Mouse (Mus musculus) layer of hippocampus, adult 18-20 months (tissue): ENCODE data around the gene Trnp1. TPM values are rescaled to one million over a fixed set of nuclear protein-coding genes. Genes with fewer than 3 reads are reported as not detected.
A peak's percentile ranks its signal among the peaks of the same experiment; 100 is the strongest.

Source experiments
- DNase-seq, 2 experiments: peaks; one replicate each; pipeline ENCODE4 v3.0.0; 2022; ENCODE audit warnings: low spot score in 2 of 2
- total RNA-seq, 2 experiments: library from RNA; stranded (reverse); gene quantifications; 2 replicates each; pipeline ENCODE4 v1.2.3; 2021

The Trnp1 gene
- total RNA-seq, 2 experiments from 2014 or later = 178 to 179 TPM

DNA sequence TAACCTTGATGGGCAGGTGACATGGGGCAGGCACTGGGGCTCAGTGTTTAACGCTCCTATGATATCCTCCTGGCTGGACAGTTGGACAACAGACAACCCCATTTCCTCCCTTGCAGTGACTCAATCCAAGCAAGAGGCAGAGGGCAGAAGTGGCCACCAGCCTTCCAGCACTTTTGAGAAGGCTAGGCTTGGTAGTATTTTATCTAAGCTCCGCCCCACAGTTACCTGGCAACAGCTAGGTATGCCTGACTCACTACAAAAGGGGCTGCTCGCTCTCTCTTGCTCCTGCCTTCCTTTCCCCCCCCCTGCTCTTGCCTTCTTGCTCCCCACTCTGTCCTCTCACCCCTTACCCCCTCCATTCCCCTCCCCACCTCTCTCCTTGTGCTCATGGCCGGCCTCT lies 37.0 kb downstream of the Trnp1 start:
- no peak for DNase-seq

DNA sequence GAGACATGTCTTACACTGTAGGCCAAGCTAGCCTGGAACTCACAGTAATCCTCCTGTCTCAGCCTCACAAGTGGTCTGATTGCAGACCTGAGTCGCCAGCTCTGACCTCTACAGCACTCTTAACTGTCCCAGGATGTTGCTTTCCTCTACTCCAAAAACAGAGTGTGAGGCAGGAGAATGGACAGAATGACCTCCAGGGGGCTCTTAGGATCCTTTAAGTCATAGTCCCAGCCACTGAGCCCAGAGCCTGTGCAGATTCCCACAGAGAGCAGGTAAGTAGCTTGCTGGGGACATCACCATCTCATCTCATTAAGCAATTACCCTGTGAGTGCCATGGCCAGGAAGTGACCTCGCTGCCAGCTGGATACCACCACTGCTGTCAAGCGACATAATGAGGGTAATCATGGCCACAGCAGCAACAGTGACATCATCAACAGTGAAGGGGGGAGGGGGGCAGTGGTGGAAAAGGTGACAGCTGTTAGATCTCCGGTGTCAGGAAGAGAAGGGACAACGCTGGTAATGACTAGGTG lies 37.5 kb downstream of the Trnp1 start:
- no peak for DNase-seq

DNA sequence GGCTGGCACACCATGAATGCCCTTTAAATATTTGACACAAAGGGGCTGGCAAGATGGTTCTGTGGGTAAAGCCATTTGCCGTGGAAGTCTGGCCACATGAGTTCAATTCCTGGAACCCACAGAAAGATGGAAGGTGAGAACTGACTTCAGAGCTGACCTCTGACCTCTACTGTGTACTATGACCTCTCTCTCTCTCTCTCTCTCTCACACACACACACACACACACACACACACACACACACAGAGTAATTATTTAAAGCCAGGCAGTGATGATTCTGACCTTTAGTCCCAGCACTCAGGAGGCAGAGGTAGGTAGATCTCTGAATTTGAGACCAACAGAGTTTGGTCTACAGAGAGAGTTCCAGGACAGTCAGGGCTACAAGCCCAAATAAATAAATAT lies 38.3 kb downstream of the Trnp1 start:
- no peak for DNase-seq

DNA sequence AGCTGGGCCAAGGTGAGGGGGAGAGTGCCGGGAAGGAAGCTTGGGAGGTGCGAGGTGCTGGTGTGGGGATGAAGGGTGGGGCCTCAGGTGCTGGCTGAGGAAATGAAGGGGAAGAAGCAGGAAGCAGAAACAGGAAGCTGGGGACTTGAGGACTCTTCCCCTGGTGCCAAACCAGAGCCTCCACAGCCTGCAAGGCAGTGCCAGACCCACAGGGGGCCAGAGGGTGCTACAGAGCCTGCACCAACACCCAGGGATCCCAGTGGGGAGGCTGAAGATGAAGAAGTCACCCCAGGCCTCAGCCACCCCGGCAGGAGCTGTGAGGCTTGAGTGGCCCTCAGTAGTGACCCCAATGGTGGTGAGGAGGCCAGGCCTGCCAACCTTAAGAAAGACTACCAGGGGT lies 40.3 kb downstream of the Trnp1 start:
- DNase-seq = no peak

DNA sequence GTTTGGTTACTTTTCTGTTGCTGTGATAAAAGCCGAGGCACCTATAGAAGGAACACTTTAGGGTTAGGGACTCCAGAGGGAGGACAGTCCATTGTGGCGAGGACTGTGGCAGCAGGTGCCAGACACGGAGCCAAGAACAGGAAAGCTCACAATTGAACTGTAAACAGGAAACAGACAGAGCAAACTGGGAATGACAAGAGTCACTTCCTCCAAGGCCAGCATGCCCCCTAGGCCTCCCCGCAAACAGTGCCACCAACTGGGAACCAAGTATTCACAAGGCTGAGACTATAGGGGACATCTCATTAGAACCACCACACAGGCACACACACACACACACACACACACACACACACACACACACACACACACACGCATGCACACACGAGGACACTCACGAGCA lies 45.9 kb downstream of the Trnp1 start:
- DNase-seq = no peak

DNA sequence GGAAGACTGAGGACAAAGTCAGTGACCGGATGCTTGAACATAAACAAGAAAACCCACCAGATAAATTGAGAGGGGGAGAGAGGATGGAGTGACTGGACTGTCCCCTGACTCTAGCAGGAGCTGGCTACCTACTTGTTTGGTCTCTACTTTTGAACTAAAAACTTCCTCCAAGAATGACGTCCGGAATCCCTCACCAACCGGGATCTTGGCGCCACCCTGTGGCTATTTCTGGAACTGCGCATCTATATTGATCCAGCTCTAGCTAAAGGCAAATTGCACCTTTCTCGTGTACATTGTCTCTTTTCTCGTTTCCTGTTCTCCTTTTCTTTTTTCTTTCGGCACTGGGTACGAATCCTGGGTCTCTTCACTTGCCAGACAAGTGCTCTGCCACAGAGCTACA lies 46.8 kb downstream of the Trnp1 start:
- DNase-seq = peak; percentile 67 to 87

GRCm38 (mm10) chr4:133449726-133450125 lies 48.6 kb downstream of the Trnp1 start:
- DNase-seq = peak in 1 of 2 experiments; percentile 39

DNA sequence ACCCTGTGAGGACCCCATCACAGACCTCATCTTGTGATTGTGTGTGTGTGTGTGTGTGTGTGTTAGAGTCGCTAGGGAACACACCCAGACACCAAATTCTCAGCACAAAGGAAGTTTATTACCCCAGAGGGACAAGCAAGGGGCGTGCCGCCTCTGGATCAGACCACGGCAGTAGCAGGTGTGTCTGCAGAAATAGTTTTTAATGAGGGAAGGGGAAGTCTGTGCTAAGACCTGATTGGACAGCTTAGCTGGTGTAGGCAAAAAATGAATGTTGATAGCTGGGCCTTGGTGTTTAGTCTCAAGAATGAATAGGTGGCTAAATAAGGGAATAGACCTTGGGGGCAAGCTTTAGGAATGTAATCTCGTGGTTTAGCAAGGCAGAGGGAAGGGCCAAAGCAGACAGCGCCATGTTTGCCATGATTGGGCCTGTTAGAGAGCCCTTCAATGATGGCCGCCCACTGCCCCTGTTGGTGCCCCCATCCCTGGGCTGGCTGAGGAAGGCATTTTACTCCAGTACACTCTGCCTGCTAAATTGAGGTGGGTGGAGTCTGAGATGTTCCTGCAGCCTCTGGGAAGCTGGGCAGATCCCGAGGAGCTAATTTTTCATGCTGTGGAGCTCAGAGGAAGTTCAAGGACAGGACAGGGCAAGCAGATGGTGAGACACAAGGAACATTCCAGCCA lies 49.5 kb downstream of the Trnp1 start:
- DNase-seq = no peak

- DNase-seq = no peak
These were observed 50.4 kb downstream of the Trnp1 start for GRCm38 (mm10) chr4:133447967-133448366.

DNA sequence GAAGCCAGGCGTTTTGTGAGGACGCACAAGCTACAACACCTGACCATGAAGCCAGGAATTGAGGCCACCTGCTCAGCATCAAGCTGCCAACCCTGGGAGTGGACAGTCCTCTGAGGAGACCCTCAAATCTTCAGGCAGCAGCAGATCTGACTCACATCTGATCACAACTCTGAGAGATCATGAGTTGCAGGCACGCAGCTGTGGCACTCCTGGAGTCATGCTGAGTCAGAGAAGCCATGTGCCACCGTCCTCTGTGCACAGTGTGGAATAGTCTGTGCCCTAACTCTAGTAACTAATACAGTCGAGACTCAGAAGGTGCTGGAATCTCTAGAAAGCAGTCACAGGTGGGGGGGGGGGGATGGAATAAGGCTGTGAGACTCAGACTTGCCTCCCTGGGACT lies 51.0 kb downstream of the Trnp1 start:
- DNase-seq = no peak

GRCm38 (mm10) chr4:133445727-133446126 lies 52.6 kb downstream of the Trnp1 start:
- DNase-seq = no peak

GRCm38 (mm10) chr4:133443085-133443484 lies 55.3 kb downstream of the Trnp1 start:
- DNase-seq = no peak

- DNase-seq = no peak
These were observed 56.2 kb downstream of the Trnp1 start for GRCm38 (mm10) chr4:133442194-133442593.

Other genes starting within 250 kb of the Trnp1 start
- gene Sytl1, start 235.4 kb downstream of the Trnp1 start, total RNA-seq = 1 to 10 TPM in 1 of 2 experiments, under 1 TPM in 1; 0.68 to 1.6 TPM
- gene Tmem222, start 220.8 kb downstream of the Trnp1 start, total RNA-seq = 10 to 100 TPM; 92.1 to 96.1 TPM
- 10 to 100 TPM; 79.6 to 83.1 TPM for gene Wdtc1, start 145.1 kb downstream of the Trnp1 start, total RNA-seq
- 10 to 100 TPM; 62.2 to 62.9 TPM for gene Slc9a1, start 128.8 kb downstream of the Trnp1 start, total RNA-seq
- gene Tent5b, start 18.4 kb downstream of the Trnp1 start, total RNA-seq = not detected
- gene Kdf1, start 20.4 kb upstream of the Trnp1 start, total RNA-seq = under 1 TPM in 1 of 2 experiments, not detected in 1; 0.37 TPM
- 100 to 1,000 TPM; 135 to 141 TPM for gene Nudc, start 47.4 kb upstream of the Trnp1 start, total RNA-seq
- gene Nr0b2, start 54.8 kb upstream of the Trnp1 start, total RNA-seq = not detected
- gene Gpatch3, start 76.2 kb upstream of the Trnp1 start, total RNA-seq = 10 to 100 TPM in 1 of 2 experiments, 1 to 10 TPM in 1; 9.6 to 10.1 TPM
- gene Gpn2, start 85.8 kb upstream of the Trnp1 start, total RNA-seq = 10 to 100 TPM; 10.7 to 12.1 TPM
- gene Sfn, start 103.6 kb upstream of the Trnp1 start, total RNA-seq = 1 to 10 TPM; 2.7 to 3.2 TPM
- 10 to 100 TPM; 32.3 to 33.8 TPM for gene Zdhhc18, start 151.6 kb upstream of the Trnp1 start, total RNA-seq
- 10 to 100 TPM in 1 of 2 experiments, 1 to 10 TPM in 1; 9.4 to 12.3 TPM for gene Pigv, start 174.1 kb upstream of the Trnp1 start, total RNA-seq